Mouse (Mus musculus): ENCODE measurements at regions not wholly inside any gene's neighbourhood (a gene's known extent, or its start where the extent isn't known, plus 50 kb on each side); places are given as distances from the start of the nearest gene placed in this dataset.

GRCm38 (mm10) chr8:35985152-35985689 lies 219.6 kb downstream of the Gm19410 start:
- TF ChIP-seq CTCF (IDR thresholded peaks at IDR 0.05; ENCODE audit: low read depth): no peak
- TF ChIP-seq EP300 (IDR thresholded peaks at IDR 0.05; ENCODE audit: low read depth): no peak

Measured in liver, postnatal 0 days (tissue).